Mouse (Mus musculus): ENCODE results near the gene Neu3. TPM values are rescaled to one million over a fixed set of nuclear protein-coding genes. Genes with fewer than 3 reads are reported as not detected.

The Neu3 gene
- 2.4 and 2.9 TPM in 2 replicates for polyA plus RNA-seq (2015; fragmentation: Nextera tagmentation; extraction: Ambion mirVana)

DNA sequence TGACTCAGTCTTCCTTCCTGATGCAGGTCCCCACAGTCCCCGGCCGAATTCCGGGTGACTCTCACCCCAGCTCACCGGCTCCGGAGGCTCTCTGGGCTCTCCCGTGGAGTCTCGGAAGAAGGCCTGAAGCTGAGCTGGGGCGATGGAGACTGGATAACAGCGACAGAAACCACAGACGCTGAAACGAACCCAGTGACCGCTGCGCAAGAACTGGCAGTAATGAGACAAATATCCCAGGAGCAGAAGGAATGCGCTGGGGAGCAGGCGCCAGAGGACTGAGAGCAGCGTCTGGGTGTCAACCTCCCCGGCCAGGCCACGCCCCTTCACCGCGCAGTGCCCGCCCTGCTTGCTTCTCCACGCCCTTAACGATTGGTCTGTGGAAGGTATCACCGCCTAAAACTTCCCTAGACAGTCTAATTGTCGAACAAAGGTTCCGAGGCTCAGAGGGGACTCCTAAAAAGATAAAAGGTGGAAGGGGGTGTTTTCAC, at the start of gene Neu3:
Gene Neu3, minus strand, starts transcription at position 335 of the 488 bp plus-strand sequence.
- peak within 1 kb of the TSS; percentile 73 for H3K4me2 ChIP-seq (ENCODE audit: low read depth, low read length)
- DNase-seq = peak; percentile 97
- H3K36me3 ChIP-seq (replicated peaks; ENCODE audit: insufficient read depth, low read length) = peaks cover 2% of the 10 kb centered on the region; the same call in 1 of the 2 replicates
- TF ChIP-seq EP300 (IDR thresholded peaks at IDR 0.05; ENCODE audit: low read depth) = peak; percentile 35; the same call in 1 of the 2 replicates
- TF ChIP-seq CTCF (IDR thresholded peaks at IDR 0.05; ENCODE audit: low read depth) = peak; percentile 37
- H3K27ac ChIP-seq (ENCODE audit: low read depth) = peak within 1 kb of the TSS; percentile 88
- H3K9me3 ChIP-seq (ENCODE audit: low read length) = no peaks in the 10 kb centered on the region
- peak; percentile 98 for ATAC-seq
- under 1% methylated on average over 26 of the region's 26 CpGs for WGBS (ENCODE audit: insufficient replicate concordance)
- H3K4me1 ChIP-seq (ENCODE audit: insufficient read depth) = peaks cover 16% of the 10 kb centered on the region
- no peaks in the 10 kb centered on the region for H3K27me3 ChIP-seq (ENCODE audit: insufficient read depth, low read length)
- H3K4me3 ChIP-seq (ENCODE audit: low read depth, low read length) = peak within 1 kb of the TSS; percentile 65
- peak within 1 kb of the TSS; percentile 74 for H3K9ac ChIP-seq (replicated peaks)

GRCm38 (mm10) chr7:99876345-99876744, 48.1 kb upstream of the Neu3 start:
- peak; percentile 87 for DNase-seq
- no peak for TF ChIP-seq EP300 (IDR thresholded peaks at IDR 0.05; ENCODE audit: low read depth)
- TF ChIP-seq CTCF (IDR thresholded peaks at IDR 0.05; ENCODE audit: low read depth) = peak; percentile 94
- Histone ChIP-seq H3K4me2 (ENCODE audit: low read depth, low read length) (no peak overlapping the region), H3K36me3 (replicated peaks; ENCODE audit: insufficient read depth, low read length) (no peaks in the 10 kb centered on the region), H3K27me3 (ENCODE audit: insufficient read depth, low read length) (no peaks in the 10 kb centered on the region), H3K4me1 (ENCODE audit: insufficient read depth) (no peaks in the 10 kb centered on the region), H3K9me3 (ENCODE audit: low read length) (no peaks in the 10 kb centered on the region), H3K27ac (ENCODE audit: low read depth) (no peak overlapping the region), H3K4me3 (ENCODE audit: low read depth, low read length) (no peak overlapping the region), H3K9ac (replicated peaks) (no peak overlapping the region)
- ATAC-seq = peak; percentile 44; the same call in 1 of the 2 replicates
- 3% methylated on average over 3 of the region's 3 CpGs for WGBS (ENCODE audit: insufficient replicate concordance)

DNA sequence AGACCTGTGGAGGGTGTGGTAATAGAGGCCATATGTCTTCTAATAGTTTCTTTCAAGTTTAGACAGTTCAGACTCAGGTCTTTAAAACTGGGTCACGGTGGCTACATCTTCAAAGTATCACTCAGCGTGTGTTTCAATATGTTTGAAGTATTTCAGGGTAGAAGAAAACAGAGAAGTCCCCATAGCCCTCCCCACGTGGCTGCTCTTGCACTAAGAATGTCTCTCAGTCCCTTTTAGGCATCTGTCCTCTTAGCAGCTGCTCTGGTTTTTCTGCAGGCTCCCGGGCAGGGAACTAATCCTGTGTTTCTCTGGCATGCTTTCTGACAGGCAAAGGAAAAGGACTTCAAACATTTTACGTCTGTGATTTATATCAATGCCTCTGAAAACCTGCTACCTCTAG, 47.7 kb upstream of the Neu3 start:
- 48% methylated on average over 5 of the region's 5 CpGs for WGBS (ENCODE audit: insufficient replicate concordance)
- Histone ChIP-seq H3K9ac (replicated peaks) (no peak overlapping the region), H3K36me3 (replicated peaks; ENCODE audit: insufficient read depth, low read length) (no peaks in the 10 kb centered on the region), H3K4me2 (ENCODE audit: low read depth, low read length) (no peak overlapping the region), H3K4me1 (ENCODE audit: insufficient read depth) (no peaks in the 10 kb centered on the region), H3K27me3 (ENCODE audit: insufficient read depth, low read length) (no peaks in the 10 kb centered on the region), H3K4me3 (ENCODE audit: low read depth, low read length) (no peak overlapping the region), H3K27ac (ENCODE audit: low read depth) (no peak overlapping the region), H3K9me3 (ENCODE audit: low read length) (no peaks in the 10 kb centered on the region)
- no peak for TF ChIP-seq CTCF (IDR thresholded peaks at IDR 0.05; ENCODE audit: low read depth)
- no peak for TF ChIP-seq EP300 (IDR thresholded peaks at IDR 0.05; ENCODE audit: low read depth)
- ATAC-seq (no peak), DNase-seq (no peak)

- WGBS (ENCODE audit: insufficient replicate concordance) = 65% methylated on average over 6 of the region's 6 CpGs
Observed at GRCm38 (mm10) chr7:99873965-99874364, 45.7 kb upstream of the Neu3 start.

DNA sequence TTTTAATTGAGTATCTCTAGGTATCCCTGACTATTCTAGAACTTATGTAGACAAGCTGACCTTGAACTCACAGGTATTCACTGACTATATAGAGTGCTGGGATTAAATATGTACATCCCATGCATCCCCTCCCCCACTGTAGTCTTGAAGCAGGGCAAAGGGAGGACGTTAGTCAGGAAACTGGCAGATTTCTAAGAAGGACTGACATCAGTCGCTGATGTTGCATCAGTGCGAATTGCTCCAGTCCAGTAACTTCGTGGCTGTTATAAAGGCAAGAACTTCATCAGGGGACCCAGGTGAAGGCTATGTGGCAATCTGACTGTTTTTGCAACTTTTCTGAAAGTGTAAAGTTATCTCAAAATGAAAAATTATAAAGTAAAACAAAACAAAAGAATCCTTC, 41.1 kb upstream of the Neu3 start:
- no peaks in the 10 kb centered on the region for H3K36me3 ChIP-seq (replicated peaks; ENCODE audit: insufficient read depth, low read length)
- no peak overlapping the region for H3K4me2 ChIP-seq (ENCODE audit: low read depth, low read length)
- no peaks in the 10 kb centered on the region for H3K27me3 ChIP-seq (ENCODE audit: insufficient read depth, low read length)
- H3K9me3 ChIP-seq (ENCODE audit: low read length) = no peaks in the 10 kb centered on the region
- H3K27ac ChIP-seq (ENCODE audit: low read depth) = no peak overlapping the region
- H3K9ac ChIP-seq (replicated peaks) = no peak overlapping the region
- ATAC-seq (no peak), DNase-seq (no peak)
- H3K4me1 ChIP-seq (ENCODE audit: insufficient read depth) = peaks cover 3% of the 10 kb centered on the region; the same call in 1 of the 2 replicates
- H3K4me3 ChIP-seq (ENCODE audit: low read depth, low read length) = no peak overlapping the region
- TF ChIP-seq EP300 (IDR thresholded peaks at IDR 0.05; ENCODE audit: low read depth) = no peak
- no peak for TF ChIP-seq CTCF (IDR thresholded peaks at IDR 0.05; ENCODE audit: low read depth)
- WGBS (ENCODE audit: insufficient replicate concordance) = 35% methylated on average over 4 of the region's 4 CpGs

More at GRCm38 (mm10) chr7:99873965-99874364, 45.7 kb upstream of the Neu3 start:
- Histone ChIP-seq H3K9ac (replicated peaks) (no peak overlapping the region), H3K4me1 (ENCODE audit: insufficient read depth) (no peaks in the 10 kb centered on the region), H3K27ac (ENCODE audit: low read depth) (no peak overlapping the region), H3K27me3 (ENCODE audit: insufficient read depth, low read length) (no peaks in the 10 kb centered on the region), H3K4me3 (ENCODE audit: low read depth, low read length) (no peak overlapping the region), H3K9me3 (ENCODE audit: low read length) (no peaks in the 10 kb centered on the region), H3K36me3 (replicated peaks; ENCODE audit: insufficient read depth, low read length) (no peaks in the 10 kb centered on the region), H3K4me2 (ENCODE audit: low read depth, low read length) (no peak overlapping the region)
- TF ChIP-seq CTCF (IDR thresholded peaks at IDR 0.05; ENCODE audit: low read depth) (no peak), EP300 (IDR thresholded peaks at IDR 0.05; ENCODE audit: low read depth) (no peak)
- DNase-seq = no peak
- no peak for ATAC-seq

DNA sequence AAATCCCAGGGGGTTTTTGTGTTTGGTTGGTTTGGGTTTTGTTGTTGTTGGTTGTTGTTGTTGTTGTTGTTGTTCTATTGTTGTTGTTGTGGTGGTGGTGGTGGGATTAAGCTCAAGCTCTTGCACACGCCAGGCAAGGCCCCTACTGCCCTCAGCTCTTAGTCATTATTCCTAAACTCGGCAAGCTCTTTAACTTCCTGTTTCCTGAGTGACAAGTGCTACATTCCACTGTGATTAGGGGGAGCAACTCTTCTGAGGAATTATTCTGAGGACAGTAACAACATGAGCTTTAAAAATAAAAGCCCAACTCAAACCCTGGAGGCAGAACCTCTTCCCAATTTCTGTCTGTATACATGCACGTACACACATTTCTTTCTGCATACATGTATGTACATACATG, 37.0 kb upstream of the Neu3 start:
- WGBS (ENCODE audit: insufficient replicate concordance) = 44% methylated on average over 3 of the region's 3 CpGs
- ATAC-seq (0 out of 2 replicates have a peak, but pooled peaks have one; percentile 13), DNase-seq (no peak)
- H3K27ac ChIP-seq (ENCODE audit: low read depth) = no peak overlapping the region
- H3K9me3 ChIP-seq (ENCODE audit: low read length) = no peaks in the 10 kb centered on the region
- H3K4me2 ChIP-seq (ENCODE audit: low read depth, low read length) = no peak overlapping the region
- no peak overlapping the region for H3K9ac ChIP-seq (replicated peaks)
- peaks cover 6% of the 10 kb centered on the region; the same call in 1 of the 2 replicates for H3K4me1 ChIP-seq (ENCODE audit: insufficient read depth)
- no peaks in the 10 kb centered on the region for H3K27me3 ChIP-seq (ENCODE audit: insufficient read depth, low read length)
- TF ChIP-seq EP300 (IDR thresholded peaks at IDR 0.05; ENCODE audit: low read depth) (no peak), CTCF (IDR thresholded peaks at IDR 0.05; ENCODE audit: low read depth) (no peak)
- H3K36me3 ChIP-seq (replicated peaks; ENCODE audit: insufficient read depth, low read length) = no peaks in the 10 kb centered on the region
- H3K4me3 ChIP-seq (ENCODE audit: low read depth, low read length) = no peak overlapping the region

All from liver, postnatal 0 days (tissue).